Mouse (Mus musculus): ENCODE data around the gene M6pr.

M6pr gene

GRCm38 (mm10) chr6:122298223-122298609 lies 10.3 kb upstream of the M6pr start:
- DNase-seq: peak; percentile 28

- DNase-seq: peak; percentile 81
Observed at GRCm38 (mm10) chr6:122299621-122300133, 8.8 kb upstream of the M6pr start.

- DNase-seq: peak; percentile 64
Observed at GRCm38 (mm10) chr6:122302121-122302520, 6.4 kb upstream of the M6pr start.

- no peak for DNase-seq
Observed at GRCm38 (mm10) chr6:122302661-122303060, 5.9 kb upstream of the M6pr start.

- no peak for DNase-seq
Observed at GRCm38 (mm10) chr6:122303526-122303925, 5.0 kb upstream of the M6pr start.

GRCm38 (mm10) chr6:122304355-122304754 lies 4.2 kb upstream of the M6pr start:
- peak; percentile 91 for DNase-seq

- DNase-seq: peak; percentile 86
Observed at GRCm38 (mm10) chr6:122304790-122305555, 3.5 kb upstream of the M6pr start.

GRCm38 (mm10) chr6:122306707-122307106 lies 1.8 kb upstream of the M6pr start:
- no peak for DNase-seq

- no peak for DNase-seq
Observed at GRCm38 (mm10) chr6:122308136-122308504, 400 bp upstream of the M6pr start.

- DNase-seq: peak; percentile 65
Observed at GRCm38 (mm10) chr6:122309446-122309960, 983 bp downstream of the M6pr start.

GRCm38 (mm10) chr6:122310187-122310820 lies 1.8 kb downstream of the M6pr start:
- no peak for DNase-seq

GRCm38 (mm10) chr6:122318726-122319125 lies 10.2 kb downstream of the M6pr start:
- DNase-seq: peak; percentile 19

GRCm38 (mm10) chr6:122325361-122325975 lies 16.9 kb downstream of the M6pr start:
- DNase-seq: peak; percentile 75

- peak; percentile 91 for DNase-seq
Observed at GRCm38 (mm10) chr6:122333081-122333612, 24.6 kb downstream of the M6pr start.

GRCm38 (mm10) chr6:122334786-122335340 lies 26.3 kb downstream of the M6pr start:
- peak; percentile 88 for DNase-seq

- peak; percentile 91 for DNase-seq
Observed at GRCm38 (mm10) chr6:122337546-122337945, 29.0 kb downstream of the M6pr start.

GRCm38 (mm10) chr6:122339047-122339647 lies 30.6 kb downstream of the M6pr start:
- DNase-seq: no peak

GRCm38 (mm10) chr6:122339648-122340341 lies 31.3 kb downstream of the M6pr start:
- peak; percentile 99 for DNase-seq

GRCm38 (mm10) chr6:122340349-122341000 lies 32.0 kb downstream of the M6pr start, which contains the start of gene Phc1:
TSS of gene Phc1 (minus strand) at chr6:122340561.
- DNase-seq: peak; percentile 91

GRCm38 (mm10) chr6:122341038-122341810 lies 32.7 kb downstream of the M6pr start:
- DNase-seq: peak; percentile 84

Measured in heart, adult 11 months (tissue).